In the genomic region with DNA sequence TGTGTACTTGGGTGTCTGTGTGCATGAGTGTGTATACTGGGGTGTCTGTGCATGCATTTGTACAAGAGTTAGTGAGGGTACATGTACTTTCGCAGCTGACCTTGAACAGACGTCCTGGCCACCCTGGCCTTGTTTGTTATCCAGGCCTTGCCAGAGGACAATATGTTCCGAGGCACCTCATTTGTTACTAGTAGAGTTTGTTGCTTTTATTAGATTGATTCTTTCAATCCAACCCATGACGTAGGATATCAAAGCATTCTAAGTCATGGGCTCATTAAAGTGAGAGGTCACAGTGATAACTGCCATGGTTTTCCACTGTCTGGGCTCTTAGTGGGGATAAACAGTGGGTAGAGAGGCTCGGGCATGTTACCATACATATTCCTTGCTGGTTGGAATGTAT, we compare ENCODE assay signal across 21 mouse cellular contexts.
DNase-seq lines count a peak whose midpoint lies in the region; ATAC-seq and TF ChIP-seq lines count a peak whose summit lies in the region.
"Had no signal": no experiment of that assay in that cellular context is flagged by ENCODE, and none has a peak within 500 bp of the region (broad histone marks: within the 10 kb centered on the region; RNA-seq: fewer than 3 reads in every experiment).

No protein-coding gene starts in this region.

- DNase-seq in heart, adult 2 months = peak in 1 of 2 experiments; percentile 72
- DNase-seq in heart, embryonic 10.5 days (ENCODE audit: low spot score) = no peak
- peak; percentile 28 for DNase-seq in ovary, adult 18-20 months (ENCODE audit: low spot score)
- no peak for DNase-seq in ovary, postnatal 14 days (ENCODE audit: low spot score)
- DNase-seq in lung, embryonic 14.5 days = peak; percentile 50
- DNase-seq in lung, postnatal 4 days = peak; percentile 12 to 62
- no peak for DNase-seq in right cerebral cortex, adult 2 months (ENCODE audit: low spot score in 2 of 2)
- DNase-seq in natural killer cell, adult 2 months (ENCODE audit: low spot score in 2 of 2) = no peak
- DNase-seq: adrenal gland, postnatal 14 days; B cell, adult 2 months; cerebellum, adult 2 months; forebrain, postnatal 0 days; gastrocnemius, postnatal 14 days; kidney, adult 8-10 months; left cerebral cortex, postnatal 4 days; midbrain, embryonic 14.5 days; thymus, postnatal 25 days had no signal

- H3K4me1 ChIP-seq in heart, adult 2 months (ENCODE audit: control insufficient read depth, insufficient read depth, low read length) = peaks cover 3% of the 10 kb centered on the region
- peaks cover 12% of the 10 kb centered on the region; the same call in 1 of the 2 replicates for H3K4me1 ChIP-seq in heart, embryonic 10.5 days
- H3K4me1 ChIP-seq in lung, embryonic 14.5 days (ENCODE audit: insufficient read depth) = peaks cover 27% of the 10 kb centered on the region
- H3K4me1 ChIP-seq: liver, embryonic 12.5 days had no signal

- peak; percentile 95 for TF ChIP-seq EP300 in heart, adult 2 months (IDR thresholded peaks at IDR 0.05; ENCODE audit: insufficient read depth, low read depth, low read length)

- H3K4me2 ChIP-seq in lung, embryonic 14.5 days = no peak overlapping the region
- H3K4me2 ChIP-seq: embryonic facial prominence, embryonic 13.5 days; liver, embryonic 12.5 days had no signal

- no peak for ATAC-seq in lung, embryonic 14.5 days (ENCODE audit: insufficient read depth)
- ATAC-seq: forebrain, postnatal 0 days; liver, embryonic 12.5 days had no signal

- no peaks in the 10 kb centered on the region for H3K9me3 ChIP-seq in heart, embryonic 10.5 days
- H3K9me3 ChIP-seq in lung, embryonic 14.5 days (ENCODE audit: low read depth, low read length) = no peaks in the 10 kb centered on the region
- H3K9me3 ChIP-seq: embryonic facial prominence, embryonic 13.5 days; hindbrain, embryonic 10.5 days; liver, embryonic 12.5 days had no signal

- peak overlapping the region; percentile 91 for H3K27ac ChIP-seq in heart, adult 2 months
- no peak overlapping the region for H3K27ac ChIP-seq in heart, embryonic 10.5 days
- H3K27ac ChIP-seq in lung, embryonic 14.5 days (ENCODE audit: low read depth) = peak overlapping the region; percentile 92
- H3K27ac ChIP-seq: embryonic facial prominence, embryonic 13.5 days; hindbrain, embryonic 10.5 days; liver, embryonic 12.5 days had no signal

- H3K79me2 ChIP-seq in heart, adult 2 months (replicated peaks; ENCODE audit: control insufficient read depth, insufficient read depth, low read length) = no peaks in the 10 kb centered on the region

- H3K27me3 ChIP-seq in heart, adult 2 months (ENCODE audit: control insufficient read depth, insufficient read depth, low read length) = no peaks in the 10 kb centered on the region
- no peaks in the 10 kb centered on the region for H3K27me3 ChIP-seq in heart, embryonic 10.5 days (ENCODE audit: insufficient read depth, poor library complexity, severe bottlenecking)
- H3K27me3 ChIP-seq in lung, embryonic 14.5 days (ENCODE audit: insufficient read depth, low read length) = no peaks in the 10 kb centered on the region
- H3K27me3 ChIP-seq: embryonic facial prominence, embryonic 13.5 days; liver, embryonic 12.5 days had no signal

- peaks cover 11% of the 10 kb centered on the region for H3K36me3 ChIP-seq in heart, adult 2 months (ENCODE audit: control insufficient read depth, insufficient read depth, low read length)
- no peaks in the 10 kb centered on the region for H3K36me3 ChIP-seq in heart, embryonic 10.5 days
- no peaks in the 10 kb centered on the region for H3K36me3 ChIP-seq in lung, embryonic 14.5 days (ENCODE audit: insufficient read depth)
- H3K36me3 ChIP-seq: embryonic facial prominence, embryonic 13.5 days; hindbrain, embryonic 10.5 days; liver, embryonic 12.5 days had no signal

- H3K4me3 ChIP-seq in heart, adult 2 months = no peak overlapping the region
- H3K4me3 ChIP-seq in heart, embryonic 10.5 days = no peak overlapping the region
- no peak overlapping the region for H3K4me3 ChIP-seq in lung, embryonic 14.5 days (ENCODE audit: low read depth, low read length)
- H3K4me3 ChIP-seq: embryonic facial prominence, embryonic 13.5 days; hindbrain, embryonic 10.5 days; liver, embryonic 12.5 days; myocyte had no signal

- 56% methylated on average over 5 of the region's 5 CpGs for WGBS in heart, adult 2 months
- 80% methylated on average over 5 of the region's 5 CpGs for WGBS in heart, embryonic 10.5 days
- 45% methylated on average over 5 of the region's 5 CpGs for WGBS in lung, embryonic 14.5 days

- intact Hi-C loops in heart, adult 2 months (cut with DNase I) = loop anchor here (2.0 to 5.0 kb wide), 2 partner anchors 22 to 38 kb away; no protein-coding TSS in a partner anchor

- no peak overlapping the region; the same call in 1 of the 2 replicates for H3K9ac ChIP-seq in heart, adult 2 months (ENCODE audit: low read depth, low read length)
- H3K9ac ChIP-seq in lung, embryonic 14.5 days = no peak overlapping the region
- H3K9ac ChIP-seq: embryonic facial prominence, embryonic 13.5 days; forebrain, postnatal 0 days; liver, embryonic 12.5 days had no signal

- TF ChIP-seq POLR2A in heart, adult 2 months (IDR thresholded peaks at IDR 0.05; ENCODE audit: insufficient read depth, low read depth, low read length) = 0 out of 2 replicates have a peak, but pooled peaks have one; percentile 20

- TF ChIP-seq CTCF in heart, adult 2 months (IDR thresholded peaks at IDR 0.05) = no peak
- no peak for TF ChIP-seq CTCF in lung, embryonic 14.5 days (IDR thresholded peaks at IDR 0.05; ENCODE audit: low read depth)

Comparison
In these comparisons a context has a peak if more than half of its experiments do, and no peak if none do; other contexts are left out.
1. DNase-seq: peak in ovary, adult 18-20 months (single experiment), lung, embryonic 14.5 days (single experiment) and lung, postnatal 4 days (2 of 2); none in heart, embryonic 10.5 days (single experiment), ovary, postnatal 14 days (single experiment), right cerebral cortex, adult 2 months (0 of 2) and natural killer cell, adult 2 months (0 of 2).